Mouse (Mus musculus): Measurements from ENCODE around the gene Crtc2. TPM values are rescaled to one million over a fixed set of nuclear protein-coding genes. Genes with fewer than 3 reads are reported as not detected.

The Crtc2 gene
- total and polyA plus RNA-seq, 2 experiments from 2014 or later, result 14.7 to 17.2 TPM

DNA sequence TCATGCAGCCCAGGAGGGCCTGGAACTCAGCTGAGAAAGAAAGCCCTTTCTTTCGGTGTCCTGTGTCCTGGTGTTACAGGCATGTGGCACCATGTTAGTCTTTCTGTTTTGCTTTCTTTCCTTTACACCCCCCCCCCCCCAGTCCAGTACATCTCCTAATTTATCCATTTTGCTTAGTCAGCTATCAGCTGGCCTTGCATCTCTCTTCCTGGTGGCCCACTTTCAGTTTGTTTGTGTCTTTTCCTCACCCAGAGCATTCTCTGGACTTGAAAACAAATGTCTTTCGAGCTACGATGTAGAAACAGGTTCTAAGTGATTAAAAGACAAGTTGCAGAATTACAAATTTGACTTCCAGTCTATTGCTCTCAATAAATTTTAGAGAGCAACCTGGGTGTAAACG, 31.5 kb upstream of the Crtc2 start:
- Histone ChIP-seq H3K4me3 (ENCODE audit: low read depth, low read length) (no peak overlapping the region), H3K36me3 (ENCODE audit: insufficient read depth) (no peaks in the 10 kb centered on the region), H3K9me3 (ENCODE audit: low read length) (no peaks in the 10 kb centered on the region), H3K27ac (ENCODE audit: low read depth, low read length) (no peak overlapping the region), H3K27me3 (ENCODE audit: insufficient read depth, low read length) (no peaks in the 10 kb centered on the region), H3K4me2 (ENCODE audit: low read depth) (no peak overlapping the region), H3K9ac (no peak overlapping the region), H3K4me1 (ENCODE audit: insufficient read depth) (0 out of 2 replicates have a peak, but pooled peaks cover 5% of the 10 kb centered on the region)
- WGBS, result 87% methylated on average over 4 of the region's 4 CpGs
- no peak for ATAC-seq
- no peak for DNase-seq
- no peak for TF ChIP-seq CTCF (IDR thresholded peaks at IDR 0.05; ENCODE audit: low read depth)

GRCm38 (mm10) chr3:90222941-90223340, 31.0 kb upstream of the Crtc2 start:
- Histone ChIP-seq H3K27ac (ENCODE audit: low read depth, low read length) (no peak overlapping the region), H3K9ac (no peak overlapping the region), H3K4me2 (ENCODE audit: low read depth) (no peak overlapping the region), H3K36me3 (ENCODE audit: insufficient read depth) (no peaks in the 10 kb centered on the region), H3K9me3 (ENCODE audit: low read length) (no peaks in the 10 kb centered on the region), H3K27me3 (ENCODE audit: insufficient read depth, low read length) (no peaks in the 10 kb centered on the region), H3K4me3 (ENCODE audit: low read depth, low read length) (no peak overlapping the region), H3K4me1 (ENCODE audit: insufficient read depth) (0 out of 2 replicates have a peak, but pooled peaks cover 5% of the 10 kb centered on the region)
- ATAC-seq (no peak), DNase-seq (no peak)
- WGBS, result 90% methylated on average over 3 of the region's 3 CpGs
- no peak for TF ChIP-seq CTCF (IDR thresholded peaks at IDR 0.05; ENCODE audit: low read depth)

DNA sequence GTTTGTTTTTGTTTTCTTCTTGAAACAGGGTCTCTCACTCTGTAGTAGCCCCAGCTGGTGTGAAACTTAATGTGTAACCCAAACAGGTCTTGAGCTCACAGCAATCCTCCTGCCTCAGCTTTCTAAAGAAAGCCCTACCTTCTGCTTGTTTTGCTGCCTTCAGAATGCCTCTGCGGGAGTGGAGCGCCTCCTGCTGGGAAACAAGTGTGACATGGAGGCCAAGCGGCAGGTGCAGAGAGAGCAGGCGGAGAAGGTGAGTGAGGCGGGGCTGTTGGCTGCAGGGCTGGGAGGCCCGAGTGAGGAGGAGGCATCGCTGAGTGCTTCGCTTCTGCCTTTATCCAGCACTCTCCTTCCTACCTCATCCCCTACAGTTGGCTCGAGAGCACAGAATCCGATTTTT, 29.6 kb upstream of the Crtc2 start:
- Histone ChIP-seq H3K27me3 (ENCODE audit: insufficient read depth, low read length) (no peaks in the 10 kb centered on the region), H3K27ac (ENCODE audit: low read depth, low read length) (no peak overlapping the region), H3K36me3 (ENCODE audit: insufficient read depth) (no peaks in the 10 kb centered on the region), H3K4me1 (ENCODE audit: insufficient read depth) (0 out of 2 replicates have a peak, but pooled peaks cover 5% of the 10 kb centered on the region), H3K4me2 (ENCODE audit: low read depth) (no peak overlapping the region), H3K4me3 (ENCODE audit: low read depth, low read length) (no peak overlapping the region), H3K9ac (no peak overlapping the region), H3K9me3 (ENCODE audit: low read length) (no peaks in the 10 kb centered on the region)
- DNase-seq, result no peak
- TF ChIP-seq CTCF (IDR thresholded peaks at IDR 0.05; ENCODE audit: low read depth), result no peak
- WGBS, result 88% methylated on average over 10 of the region's 10 CpGs
- no peak for ATAC-seq

DNA sequence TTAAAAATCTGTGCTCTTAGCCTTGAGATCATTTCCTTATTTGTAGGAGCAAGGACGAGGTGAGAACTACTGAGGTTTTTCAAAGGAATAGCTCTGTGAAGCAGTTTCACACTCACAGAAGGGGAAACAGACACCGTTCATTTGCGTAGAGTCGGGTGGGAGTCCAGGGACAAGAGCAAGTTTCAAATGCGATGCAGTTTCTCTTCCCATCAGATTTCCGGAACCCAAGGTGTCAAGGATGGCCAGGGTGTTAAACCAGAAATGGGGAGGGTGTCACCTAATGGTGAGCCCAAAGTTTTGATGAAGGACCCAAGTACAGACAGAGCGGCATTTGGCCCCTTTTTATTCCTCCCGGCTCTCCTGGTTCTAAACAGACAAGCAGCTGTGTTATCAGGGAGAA, 22.9 kb upstream of the Crtc2 start:
- H3K27ac ChIP-seq (ENCODE audit: low read depth, low read length), result peak overlapping the region; percentile 89
- 0 out of 2 replicates have a peak overlapping the region, but pooled peaks have one; percentile 33 for H3K9ac ChIP-seq
- no peaks in the 10 kb centered on the region for H3K27me3 ChIP-seq (ENCODE audit: insufficient read depth, low read length)
- 0 out of 2 replicates have a peak, but pooled peaks have one; percentile 0 for ATAC-seq
- peak overlapping the region; percentile 84 for H3K4me3 ChIP-seq (ENCODE audit: low read depth, low read length)
- 13% methylated on average over 8 of the region's 8 CpGs for WGBS
- H3K4me2 ChIP-seq (ENCODE audit: low read depth), result peak overlapping the region; percentile 84
- peaks cover 18% of the 10 kb centered on the region for H3K36me3 ChIP-seq (ENCODE audit: insufficient read depth)
- no peak for TF ChIP-seq CTCF (IDR thresholded peaks at IDR 0.05; ENCODE audit: low read depth)
- no peak for DNase-seq
- no peaks in the 10 kb centered on the region for H3K9me3 ChIP-seq (ENCODE audit: low read length)
- peaks cover 13% of the 10 kb centered on the region for H3K4me1 ChIP-seq (ENCODE audit: insufficient read depth)

- Histone ChIP-seq H3K4me1 (ENCODE audit: insufficient read depth) (peaks cover 13% of the 10 kb centered on the region), H3K4me2 (ENCODE audit: low read depth) (peak within 1 kb of the TSS; percentile 84), H3K36me3 (ENCODE audit: insufficient read depth) (peaks cover 18% of the 10 kb centered on the region), H3K9me3 (ENCODE audit: low read length) (no peaks in the 10 kb centered on the region), H3K4me3 (ENCODE audit: low read depth, low read length) (peak within 1 kb of the TSS; percentile 84), H3K9ac (peak within 1 kb of the TSS; percentile 83), H3K27ac (ENCODE audit: low read depth, low read length) (peak within 1 kb of the TSS; percentile 89), H3K27me3 (ENCODE audit: insufficient read depth, low read length) (no peaks in the 10 kb centered on the region)
- ATAC-seq (peak; percentile 100), DNase-seq (peak; percentile 96)
- WGBS, result under 1% methylated on average over 61 of the region's 61 CpGs
- no peak; the same call in 1 of the 2 replicates for TF ChIP-seq CTCF (IDR thresholded peaks at IDR 0.05; ENCODE audit: low read depth)
Measured at GRCm38 (mm10) chr3:90231507-90232333, 22.2 kb upstream of the Crtc2 start, which contains the start of gene Jtb. Gene Jtb, plus strand, starts transcription at chr3:90231597.

GRCm38 (mm10) chr3:90241251-90241650, 12.7 kb upstream of the Crtc2 start:
- ATAC-seq (no peak), DNase-seq (no peak)
- Histone ChIP-seq H3K36me3 (ENCODE audit: insufficient read depth) (no peaks in the 10 kb centered on the region), H3K27ac (ENCODE audit: low read depth, low read length) (no peak overlapping the region), H3K27me3 (ENCODE audit: insufficient read depth, low read length) (no peaks in the 10 kb centered on the region), H3K4me1 (ENCODE audit: insufficient read depth) (0 out of 2 replicates have a peak, but pooled peaks cover 3% of the 10 kb centered on the region), H3K9ac (no peak overlapping the region), H3K9me3 (ENCODE audit: low read length) (no peaks in the 10 kb centered on the region), H3K4me3 (ENCODE audit: low read depth, low read length) (no peak overlapping the region), H3K4me2 (ENCODE audit: low read depth) (no peak overlapping the region)
- WGBS, result 92% methylated on average over 2 of the region's 2 CpGs
- TF ChIP-seq CTCF (IDR thresholded peaks at IDR 0.05; ENCODE audit: low read depth), result no peak

GRCm38 (mm10) chr3:90241669-90242358, 12.1 kb upstream of the Crtc2 start:
- H3K4me3 ChIP-seq (ENCODE audit: low read depth, low read length), result no peak overlapping the region
- no peaks in the 10 kb centered on the region for H3K36me3 ChIP-seq (ENCODE audit: insufficient read depth)
- no peaks in the 10 kb centered on the region for H3K27me3 ChIP-seq (ENCODE audit: insufficient read depth, low read length)
- no peaks in the 10 kb centered on the region for H3K9me3 ChIP-seq (ENCODE audit: low read length)
- no peak overlapping the region for H3K27ac ChIP-seq (ENCODE audit: low read depth, low read length)
- ATAC-seq, result no peak
- WGBS, result 89% methylated on average over 10 of the region's 10 CpGs
- DNase-seq, result no peak
- H3K4me1 ChIP-seq (ENCODE audit: insufficient read depth), result 0 out of 2 replicates have a peak, but pooled peaks cover 3% of the 10 kb centered on the region
- no peak overlapping the region for H3K4me2 ChIP-seq (ENCODE audit: low read depth)
- TF ChIP-seq CTCF (IDR thresholded peaks at IDR 0.05; ENCODE audit: low read depth), result no peak
- no peak overlapping the region for H3K9ac ChIP-seq

All from forebrain, postnatal 0 days (tissue).